Mouse (Mus musculus) limb, embryonic 14.5 days (tissue): Measurements from ENCODE around the gene Kansl1. TPM values are rescaled to one million over a fixed set of nuclear protein-coding genes. Genes with fewer than 3 reads are reported as not detected.

Experiments
- ATAC-seq: fragments of 200-750 bp; cut with Nextera tagmentation; 2 replicates; pipeline ENCODE4 v1.8.0; 2017; ENCODE audit warnings: low read depth, moderate number of reproducible peaks, moderate TSS enrichment; ENCODE audit not compliant: low FRiP score
- DNase-seq: peaks from one replicate; pipeline ENCODE4 v3.0.0-alpha.2; 2015; ENCODE audit warnings: low spot score
- H3K27ac ChIP-seq: fragments of 300-500 bp; sonication (generic); replicated peaks from 2 replicates; pipeline ENCODE4 v1.5.1; 2014; ENCODE audit warnings: low read depth, mild to moderate bottlenecking, low read length, moderate library complexity, mixed read lengths
- H3K27me3 ChIP-seq: fragments of 300-500 bp; sonication (generic); 2 replicates; pipeline ENCODE4 v1.6.1; 2014; ENCODE audit warnings: low read length, mixed read lengths; ENCODE audit not compliant: control insufficient read depth, insufficient read depth
- H3K36me3 ChIP-seq: fragments of 300-500 bp; sonication (generic); 2 replicates; pipeline ENCODE4 v1.6.1; 2014; ENCODE audit warnings: mild to moderate bottlenecking, low read length, moderate library complexity, mixed read lengths; ENCODE audit not compliant: control insufficient read depth, insufficient read depth
- H3K4me1 ChIP-seq: fragments of 300-500 bp; sonication (generic); 2 replicates; pipeline ENCODE4 v1.6.1; 2014; ENCODE audit warnings: antibody characterized with exemption, low read length, mixed read lengths; ENCODE audit not compliant: control insufficient read depth, insufficient read depth
- H3K4me2 ChIP-seq: fragments of 300-500 bp; sonication (generic); replicated peaks from 2 replicates; pipeline ENCODE4 v1.6.1; 2014; ENCODE audit warnings: low read depth, mild to moderate bottlenecking, low read length, moderate library complexity; ENCODE audit not compliant: severe bottlenecking
- H3K4me3 ChIP-seq: fragments of 300-500 bp; sonication (generic); replicated peaks from 2 replicates; pipeline ENCODE4 v1.5.1; 2014; ENCODE audit warnings: low read length
- H3K9ac ChIP-seq: fragments of 300-500 bp; sonication (generic); 2 replicates; pipeline ENCODE4 v1.6.1; 2014; ENCODE audit warnings: mild to moderate bottlenecking, low read depth, low read length, moderate library complexity; ENCODE audit not compliant: severe bottlenecking
- H3K9me3 ChIP-seq: fragments of 300-500 bp; sonication (generic); 2 replicates; pipeline ENCODE4 v1.6.1; 2016; ENCODE audit warnings: low read length; ENCODE audit not compliant: control insufficient read depth
- POLR2A ChIP-seq: fragments of 200-500 bp; IDR thresholded peaks from 2 replicates; pipeline ENCODE4 v1.8.0; 2012; ENCODE audit warnings: inconsistent platforms, mild to moderate bottlenecking, moderate library complexity, borderline replicate concordance; ENCODE audit not compliant: insufficient read depth, insufficient read length; ENCODE audit errors: extremely low read depth
- WGBS: fragments of 180-500 bp; shearing (Covaris S2); extraction: QIAGEN DNeasy Blood & Tissue Kit; methylation state at CpG from one replicate; pipeline ENCODE4 v1.1.7; 2014; 5-methylcytosine and 5-hydroxymethylcytosine counted together
- polyA plus RNA-seq, 2 experiments: library from polyadenylated mRNA; depleted of rRNA in 1 of 2; stranded (reverse) in 1 of 2; unstranded in 1 of 2; fragments of >200 nt; fragmentation: Nextera tagmentation in 1 of 2; extraction: Ambion mirVana in 1 of 2; gene quantifications; 2 replicates each; pipeline versions ENCODE4 v1.2.1 to v1.2.3; 2012 to 2014

Kansl1 gene
- polyA plus RNA-seq, 2 experiments = 27.0 to 91.7 TPM

DNA sequence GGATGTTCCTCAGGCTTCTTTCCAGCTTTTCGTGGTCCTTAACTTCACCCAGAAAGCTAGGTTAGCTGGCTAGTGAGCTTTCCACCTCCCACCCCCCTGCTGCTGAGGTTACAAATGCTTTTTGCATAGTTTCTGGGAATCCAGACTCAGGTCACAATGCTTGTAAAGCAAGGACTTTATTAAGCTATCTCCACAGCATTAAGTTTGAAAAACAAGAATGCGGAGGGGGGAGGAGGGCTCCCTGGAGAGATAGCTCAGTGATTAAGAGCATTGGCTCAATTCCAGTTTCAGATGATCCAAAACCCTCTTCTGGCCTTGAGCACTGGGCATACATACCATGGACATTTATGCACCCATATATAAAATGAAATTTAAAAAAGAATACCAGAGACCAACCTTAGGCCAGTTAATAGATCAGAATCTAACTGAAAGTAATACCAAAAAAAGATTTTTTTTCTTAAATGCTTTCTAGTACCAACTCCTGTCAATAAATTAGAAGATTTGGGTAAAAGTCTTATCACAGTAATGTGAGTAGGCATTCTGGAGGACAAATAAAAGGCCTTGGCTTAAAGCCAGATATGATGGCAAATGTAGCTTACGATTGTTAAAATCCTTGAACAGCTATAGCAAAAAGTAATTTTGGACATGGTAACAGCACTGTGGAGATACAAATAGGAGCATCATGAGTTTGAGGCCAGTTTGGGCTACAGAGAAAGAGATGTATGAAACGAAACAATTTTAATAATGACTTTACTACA lies 69.0 kb downstream of the Kansl1 start:
- peak; percentile 20 for DNase-seq

GRCm38 (mm10) chr11:104395648-104396047 lies 73.0 kb downstream of the Kansl1 start:
- no peaks in the 10 kb centered on the region for H3K27me3 ChIP-seq
- H3K9me3 ChIP-seq = no peaks in the 10 kb centered on the region
- H3K4me2 ChIP-seq = no peak overlapping the region
- no peak for TF ChIP-seq POLR2A
- H3K27ac ChIP-seq = no peak overlapping the region
- H3K9ac ChIP-seq = no peak overlapping the region
- no peak for ATAC-seq
- WGBS = 97% methylated on average over 2 of the region's 2 CpGs
- H3K4me1 ChIP-seq = peaks cover 4% of the 10 kb centered on the region; the same call in 1 of the 2 replicates
- no peak overlapping the region for H3K4me3 ChIP-seq
- peaks cover 17% of the 10 kb centered on the region for H3K36me3 ChIP-seq
- DNase-seq = no peak

More for the DNA sequence above, 69.0 kb downstream of the Kansl1 start:
- peaks cover 21% of the 10 kb centered on the region for H3K36me3 ChIP-seq
- no peak overlapping the region for H3K9ac ChIP-seq
- peaks cover 4% of the 10 kb centered on the region; the same call in 1 of the 2 replicates for H3K4me1 ChIP-seq
- WGBS = 68% methylated on average over 4 of the region's 4 CpGs
- no peak overlapping the region for H3K4me2 ChIP-seq
- no peak overlapping the region for H3K4me3 ChIP-seq
- no peak for ATAC-seq
- no peak overlapping the region for H3K27ac ChIP-seq
- no peak for TF ChIP-seq POLR2A
- no peaks in the 10 kb centered on the region for H3K27me3 ChIP-seq
- H3K9me3 ChIP-seq = no peaks in the 10 kb centered on the region

DNA sequence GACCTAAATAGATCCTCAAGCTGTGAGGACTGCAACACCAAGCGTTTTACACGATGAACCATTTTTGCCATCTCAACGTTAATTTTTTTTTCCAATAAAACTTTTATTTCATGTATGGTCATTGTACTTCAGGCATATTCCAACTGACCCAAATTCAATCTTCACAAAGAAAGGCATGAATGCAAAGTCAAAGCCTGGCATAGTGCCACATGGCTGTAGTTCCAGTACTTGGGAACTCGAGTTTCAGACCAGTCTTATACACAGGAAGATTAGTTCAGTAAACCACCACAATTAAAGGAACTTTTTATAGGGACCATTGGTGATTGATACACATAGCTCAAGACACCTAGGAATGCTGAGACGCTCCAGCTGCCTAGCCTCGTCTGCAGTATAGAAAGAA lies 75.5 kb downstream of the Kansl1 start:
- Histone ChIP-seq H3K4me1 (no peaks in the 10 kb centered on the region), H3K4me2 (no peak overlapping the region), H3K4me3 (no peak overlapping the region), H3K36me3 (peaks cover 10% of the 10 kb centered on the region; the same call in 1 of the 2 replicates), H3K9me3 (no peaks in the 10 kb centered on the region), H3K27ac (no peak overlapping the region), H3K9ac (no peak overlapping the region), H3K27me3 (no peaks in the 10 kb centered on the region)
- DNase-seq (peak; percentile 14), ATAC-seq (no peak)
- TF ChIP-seq POLR2A = no peak
- WGBS = 77% methylated on average over 6 of the region's 6 CpGs

GRCm38 (mm10) chr11:104392153-104392552 lies 76.5 kb downstream of the Kansl1 start:
- Histone ChIP-seq H3K36me3 (peaks cover 10% of the 10 kb centered on the region; the same call in 1 of the 2 replicates), H3K4me2 (no peak overlapping the region), H3K9ac (no peak overlapping the region), H3K4me1 (no peaks in the 10 kb centered on the region), H3K9me3 (no peaks in the 10 kb centered on the region), H3K27ac (no peak overlapping the region), H3K27me3 (no peaks in the 10 kb centered on the region), H3K4me3 (no peak overlapping the region)
- WGBS = 81% methylated on average over 1 of the region's 1 CpGs
- ATAC-seq (no peak), DNase-seq (no peak)
- TF ChIP-seq POLR2A = no peak

DNA sequence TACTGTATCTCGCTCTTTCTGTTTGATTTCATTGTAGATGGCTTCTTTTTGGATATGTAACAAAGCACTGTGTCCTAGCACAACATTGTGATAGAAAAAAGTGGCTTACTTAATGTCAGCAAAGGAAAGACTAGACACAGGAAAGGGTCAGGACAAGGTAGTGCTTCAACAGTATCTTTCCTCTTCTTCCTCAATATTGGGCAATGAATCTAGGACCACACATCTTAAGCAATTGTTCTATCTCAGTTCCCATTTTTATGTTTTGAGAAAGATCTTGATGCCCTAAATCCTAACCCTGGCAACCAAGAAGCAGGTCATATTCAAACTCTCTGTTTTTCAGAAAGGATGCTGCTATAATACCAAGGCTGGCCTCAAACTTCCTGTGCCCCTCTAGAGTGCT lies 81.4 kb downstream of the Kansl1 start:
- H3K27ac ChIP-seq = no peak overlapping the region
- H3K9me3 ChIP-seq = no peaks in the 10 kb centered on the region
- DNase-seq (no peak), ATAC-seq (no peak)
- H3K4me2 ChIP-seq = no peak overlapping the region
- H3K27me3 ChIP-seq = no peaks in the 10 kb centered on the region
- no peaks in the 10 kb centered on the region for H3K4me1 ChIP-seq
- WGBS = 98% methylated on average over 1 of the region's 1 CpGs
- H3K4me3 ChIP-seq = no peak overlapping the region
- H3K36me3 ChIP-seq = 0 out of 2 replicates have a peak, but pooled peaks cover under 1% of the 10 kb centered on the region
- TF ChIP-seq POLR2A = no peak
- H3K9ac ChIP-seq = no peak overlapping the region
